Mouse (Mus musculus): ENCODE results near the gene Cfap57. TPM values are rescaled to one million over a fixed set of nuclear protein-coding genes. Genes with fewer than 3 reads are reported as not detected.
"Not testable (repeated sequence)": the region's sequence is repeated elsewhere in the genome, so short reads cannot be mapped to it uniquely, and the experiment has no call there.

The Cfap57 gene
- total RNA-seq, 2 experiments from 2014 or later, result 0.90 to 1.1 TPM

DNA sequence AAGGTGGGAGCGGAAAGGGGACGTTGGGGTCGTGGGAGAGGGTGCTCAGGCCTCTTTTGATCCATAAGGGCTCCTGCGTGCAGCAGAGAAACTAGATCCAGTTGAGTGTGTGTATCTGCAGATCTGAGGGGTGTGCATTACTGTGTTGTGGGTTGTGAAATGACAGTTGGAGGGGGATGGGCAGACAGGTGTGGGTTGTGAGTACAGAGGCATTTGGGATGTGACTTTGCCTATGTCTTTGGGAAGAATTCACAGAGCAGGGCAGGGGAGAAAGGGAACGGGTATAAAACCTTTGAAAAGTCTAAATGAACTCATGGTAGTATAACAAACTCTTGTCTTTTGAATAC lies 93.3 kb downstream of the Cfap57 start:
- no peak for DNase-seq (ENCODE audit: extremely low spot score in 1 of 2, low spot score in 2 of 2)
- intact Hi-C loops (cut with DNase I), result no loop called here

DNA sequence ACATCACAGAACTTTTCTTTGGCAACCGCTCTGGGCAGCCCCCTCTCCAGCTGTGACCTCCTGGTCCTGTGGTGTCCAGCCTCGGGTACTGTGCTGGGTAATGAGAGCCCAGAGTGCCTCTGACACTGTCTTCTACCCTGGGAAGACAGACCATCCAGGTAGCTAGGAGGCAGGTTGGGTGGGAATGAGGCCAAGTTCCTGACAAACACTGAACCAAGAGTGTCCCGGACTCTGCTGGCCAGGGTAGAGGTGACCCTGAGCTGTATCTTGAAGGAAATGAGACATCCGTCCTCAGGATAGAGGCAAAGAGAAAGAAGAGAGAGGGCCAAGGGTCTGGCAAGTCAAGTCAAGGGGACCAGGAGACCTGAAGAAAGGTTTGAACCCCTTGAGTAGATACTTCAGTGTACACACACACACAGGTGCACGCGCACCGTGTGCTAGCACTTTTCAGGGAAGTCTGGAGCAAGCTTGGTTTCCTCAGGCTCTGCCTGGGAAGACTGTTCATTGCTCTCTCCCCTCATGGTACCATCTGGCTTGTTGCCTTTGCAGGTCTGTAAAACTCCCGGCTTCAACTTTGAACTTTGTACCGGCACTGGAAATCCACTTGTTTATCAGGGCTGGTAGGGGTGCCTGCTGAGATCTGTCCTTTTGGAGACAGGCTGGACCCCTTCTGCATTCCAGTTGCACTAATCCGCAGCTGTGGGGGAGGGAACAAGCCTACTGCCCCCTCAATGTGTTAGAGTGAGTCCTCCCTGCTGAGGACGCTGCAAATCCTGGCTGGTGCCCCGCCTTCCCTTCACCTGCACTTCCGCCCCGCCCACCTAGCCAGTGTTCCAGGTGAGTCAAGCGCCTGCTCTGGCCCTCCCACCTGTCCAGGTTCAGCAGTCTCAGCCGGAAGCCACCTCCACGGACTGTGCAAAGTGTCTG lies 93.9 kb downstream of the Cfap57 start, which contains the start of gene 2610528J11Rik:
2610528J11Rik (plus strand) TSS at position 592 of the 927 bp plus-strand sequence.
- DNase-seq (ENCODE audit: extremely low spot score in 1 of 2, low spot score in 2 of 2), result no peak
- intact Hi-C loops (cut with DNase I), result no loop called here

- intact Hi-C loops (cut with DNase I), result no loop called here
- DNase-seq (ENCODE audit: extremely low spot score in 1 of 2, low spot score in 2 of 2), result no peak
Observed at GRCm38 (mm10) chr4:118525779-118526178, 94.8 kb downstream of the Cfap57 start.

- intact Hi-C loops (cut with DNase I), result no loop called here
- peak in 1 of 2 experiments; percentile 10 for DNase-seq (ENCODE audit: extremely low spot score in 1 of 2, low spot score in 2 of 2)
Observed at GRCm38 (mm10) chr4:118523976-118524375, 96.6 kb downstream of the Cfap57 start.

DNA sequence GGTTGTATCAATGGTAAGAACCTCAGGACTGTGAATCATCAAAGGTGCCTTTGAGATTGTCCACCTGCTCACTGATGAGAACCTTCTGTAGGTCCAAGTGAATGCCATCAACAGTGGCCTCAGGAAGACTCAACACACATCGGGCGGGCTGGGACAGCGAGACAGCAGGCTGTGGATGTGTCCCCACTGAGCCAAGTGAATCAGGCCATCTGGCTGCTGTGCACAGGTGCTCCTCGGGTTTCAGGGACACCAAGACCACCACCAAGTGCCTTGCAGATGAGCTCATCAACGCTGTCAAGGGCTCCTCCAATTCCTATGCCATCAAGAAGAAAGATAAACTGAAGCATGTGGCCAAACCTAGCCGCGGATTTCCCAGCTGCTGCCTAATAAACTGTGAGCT lies 98.3 kb downstream of the Cfap57 start:
- intact Hi-C loops (cut with DNase I), result no loop called here
- DNase-seq (ENCODE audit: extremely low spot score in 1 of 2, low spot score in 2 of 2), result no peak

DNA sequence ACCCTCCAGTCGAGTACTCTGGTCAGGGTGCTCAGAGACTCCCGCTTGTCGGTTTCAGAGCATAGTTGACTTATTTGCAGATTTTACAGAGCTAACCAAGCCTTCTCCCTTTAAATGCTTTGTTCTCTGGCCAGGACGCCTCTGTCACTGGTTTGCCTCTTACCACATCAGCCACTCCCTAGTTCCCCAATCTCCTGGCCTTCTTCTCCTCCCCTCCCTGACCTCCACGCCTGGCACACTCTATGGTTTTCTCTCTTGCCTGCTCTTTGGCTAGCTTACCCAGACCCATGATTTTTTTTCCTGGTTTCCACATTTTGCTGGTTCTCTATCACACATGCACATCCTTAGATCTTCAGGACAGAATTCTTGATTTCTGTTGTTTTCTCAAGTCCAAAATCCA lies 102.4 kb downstream of the Cfap57 start:
- no peak for DNase-seq (ENCODE audit: extremely low spot score in 1 of 2, low spot score in 2 of 2)
- intact Hi-C loops (cut with DNase I), result no loop called here

DNA sequence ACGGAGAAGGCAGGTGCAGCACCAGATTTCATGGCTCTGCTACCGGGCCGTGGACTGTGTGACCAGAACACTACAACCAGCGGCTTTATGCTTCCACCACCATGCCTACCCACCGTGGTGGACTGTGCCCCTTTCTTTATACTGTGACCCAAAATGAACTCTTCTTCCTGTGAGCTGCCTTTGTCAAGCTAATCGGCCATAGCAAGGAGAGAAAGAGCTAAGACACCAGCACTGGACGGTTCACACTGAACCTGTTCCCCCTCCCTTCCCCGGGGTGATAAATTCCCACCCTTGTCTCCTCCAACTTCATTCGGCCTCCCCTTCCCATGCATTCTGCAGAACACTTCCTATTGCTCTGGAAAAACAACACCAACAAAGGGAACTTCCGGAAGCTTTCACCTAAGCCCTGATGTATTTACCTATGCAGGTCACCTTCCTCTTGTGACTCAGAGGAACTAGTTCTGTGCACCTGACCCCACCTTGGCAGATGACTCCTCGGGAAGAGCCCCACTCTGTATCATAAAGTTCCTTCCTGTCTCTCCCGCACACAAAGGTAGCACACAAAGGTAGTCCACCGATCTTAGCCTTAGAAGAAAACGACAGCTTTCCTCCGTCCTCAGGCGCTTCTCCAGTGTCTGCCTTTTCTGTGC lies 103.0 kb downstream of the Cfap57 start:
- intact Hi-C loops (cut with DNase I), result no loop called here

GRCm38 (mm10) chr4:118516699-118517496 lies 103.7 kb downstream of the Cfap57 start:
- peak in 1 of 2 experiments; percentile 47 for DNase-seq (ENCODE audit: extremely low spot score in 1 of 2, low spot score in 2 of 2)
- intact Hi-C loops (cut with DNase I), result no loop called here

More for the DNA sequence above, 103.0 kb downstream of the Cfap57 start:
- no peak for DNase-seq (ENCODE audit: extremely low spot score in 1 of 2, low spot score in 2 of 2)

GRCm38 (mm10) chr4:118509050-118509449 lies 111.5 kb downstream of the Cfap57 start:
- intact Hi-C loops (cut with DNase I), result no loop called here
- peak in 1 of 2 experiments; percentile 50 for DNase-seq (ENCODE audit: extremely low spot score in 1 of 2, low spot score in 2 of 2)

GRCm38 (mm10) chr4:118507171-118507570 lies 113.4 kb downstream of the Cfap57 start:
- DNase-seq (ENCODE audit: extremely low spot score in 1 of 2, low spot score in 2 of 2); intact Hi-C loops (cut with DNase I): not testable (repeated sequence)

DNA sequence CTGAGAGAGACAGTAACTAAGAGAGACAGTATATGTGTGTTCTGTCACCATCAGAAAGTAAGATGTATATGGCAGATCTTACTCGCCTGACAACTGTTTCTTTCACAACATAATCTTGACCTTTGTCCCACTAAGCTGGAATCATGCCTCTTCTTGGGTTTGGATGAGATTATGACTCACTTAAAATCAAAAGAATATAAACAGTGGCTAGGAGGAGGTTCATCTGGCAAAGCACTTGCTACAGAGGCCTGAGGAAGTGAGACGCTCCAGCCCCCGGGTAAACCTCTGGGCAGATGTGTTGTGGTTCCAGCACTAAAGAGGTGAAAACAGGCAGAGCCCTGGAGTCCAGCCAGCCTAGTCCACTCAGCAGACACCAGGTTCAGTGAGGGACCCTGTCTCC lies 115.0 kb downstream of the Cfap57 start:
- intact Hi-C loops (cut with DNase I), result no loop called here
- peak in 1 of 2 experiments; percentile 57 for DNase-seq (ENCODE audit: extremely low spot score in 1 of 2, low spot score in 2 of 2)

Other genes starting within 250 kb of the Cfap57 start
- gene Szt2, start 211.5 kb downstream of the Cfap57 start, total RNA-seq (2021), result 10 to 100 TPM; 36.1 to 36.6 TPM
- 10 to 100 TPM; 67.9 to 72.2 TPM for gene Med8, start 211.4 kb downstream of the Cfap57 start, total RNA-seq (2021)
- 10 to 100 TPM; 17.2 to 18.4 TPM for gene Elovl1, start 192.7 kb downstream of the Cfap57 start, total RNA-seq (2021)
- gene Cdc20, start 183.4 kb downstream of the Cfap57 start, total RNA-seq (2021), result 1 to 10 TPM; 3.3 to 3.9 TPM
- under 1 TPM in 1 of 2 experiments, not detected in 1; 0.12 TPM for gene Mpl, start 163.3 kb downstream of the Cfap57 start, total RNA-seq (2021)
- 10 to 100 TPM; 13.6 to 13.7 TPM for gene Tie1, start 130.7 kb downstream of the Cfap57 start, total RNA-seq (2021)
- not detected for gene 2610528J11Rik, start 93.8 kb downstream of the Cfap57 start, total RNA-seq (2021)
- 1 to 10 TPM; 1.5 to 1.8 TPM for gene Tmem125, start 76.7 kb downstream of the Cfap57 start, total RNA-seq (2021)
- 10 to 100 TPM; 48.3 to 54.4 TPM for gene Ebna1bp2, start within 50 bp of the Cfap57 start, total RNA-seq (2021)
- not detected for gene Olfr62, start 38.2 kb upstream of the Cfap57 start, total RNA-seq (2021)
- not detected for gene Olfr1342, start 72.0 kb upstream of the Cfap57 start, total RNA-seq (2021)
- not detected for gene Olfr1341, start 82.7 kb upstream of the Cfap57 start, total RNA-seq (2021)
- gene Olfr1340, start 99.4 kb upstream of the Cfap57 start, total RNA-seq (2021), result not detected
- not detected for gene Olfr1339, start 111.4 kb upstream of the Cfap57 start, total RNA-seq (2021)
- not detected for gene Olfr1338, start 138.0 kb upstream of the Cfap57 start, total RNA-seq (2021)
- gene Olfr1337, start 161.8 kb upstream of the Cfap57 start, total RNA-seq (2021), result not detected
- gene Olfr1335, start 189.2 kb upstream of the Cfap57 start, total RNA-seq (2021), result not detected
- gene Olfr1333, start 215.5 kb upstream of the Cfap57 start, total RNA-seq (2021), result not detected
- gene Olfr1331, start 243.9 kb upstream of the Cfap57 start, total RNA-seq (2021), result not detected